Mouse (Mus musculus): ENCODE data around the gene Wdr47. TPM values are rescaled to one million over a fixed set of nuclear protein-coding genes. Genes with fewer than 3 reads are reported as not detected.
"Not testable (repeated sequence)": the region's sequence is repeated elsewhere in the genome, so short reads cannot be mapped to it uniquely, and the experiment has no call there.

Wdr47 gene
- total and polyA plus RNA-seq, 3 experiments = 2.5 to 3.8 TPM; not detected in 1

GRCm38 (mm10) chr3:108563309-108563708, 27.8 kb upstream of the Wdr47 start (continued):
- TF ChIP-seq MYC (IDR thresholded peaks at IDR 0.05; ENCODE audit: low read depth, low read length) = no peak; the same call in 1 of the 2 replicates
- no peak for TF ChIP-seq E2F4 (IDR thresholded peaks at IDR 0.05; ENCODE audit: borderline replicate concordance, low read depth, low read length)
- peak; percentile 48 for TF ChIP-seq NELFE (IDR thresholded peaks at IDR 0.05; ENCODE audit: low read depth, low read length)

- Histone ChIP-seq H3K4me3 (ENCODE audit: control insufficient read depth in 1 of 2, insufficient read depth in 1 of 2, low read depth in 2 of 2, low read length in 2 of 2) (no peak overlapping the region), H3K27ac (ENCODE audit: control insufficient read depth, low read depth, low read length) (no peak overlapping the region), H3K9ac (ENCODE audit: control insufficient read depth, low read depth, low read length, poor library complexity, severe bottlenecking) (no peak overlapping the region), H3K9me3 (replicated peaks; ENCODE audit: insufficient read depth, low read length) (no peaks in the 10 kb centered on the region), H3K79me2 (ENCODE audit: control insufficient read depth, insufficient read depth, low read length, poor library complexity) (peaks cover 1% of the 10 kb centered on the region), H3K36me3 (ENCODE audit: control insufficient read depth in 1 of 2, insufficient read depth in 2 of 2, low read length in 2 of 2) (peaks cover 0 to 10% of the 10 kb centered on the region in 2 experiments; a peak in 2 of 4 replicates), H3K4me1 (ENCODE audit: control insufficient read depth in 1 of 2, insufficient read depth in 2 of 2, low read length in 2 of 2) (peaks cover 6 to 8% of the 10 kb centered on the region in 2 experiments; a peak in 3 of 4 replicates), H3K27me3 (ENCODE audit: control insufficient read depth in 1 of 2, insufficient read depth in 2 of 2, low read length in 2 of 2) (peaks cover 3 to 4% of the 10 kb centered on the region in 2 experiments; a peak in 3 of 4 replicates)
- TF ChIP-seq MAFK (IDR thresholded peaks at IDR 0.05; ENCODE audit: borderline replicate concordance, low read depth, low read length) (no peak), USF2 (IDR thresholded peaks at IDR 0.05; ENCODE audit: borderline replicate concordance in 1 of 2, insufficient read depth in 1 of 2, low read depth in 1 of 2, low read length in 2 of 2) (no peak), SMC3 (IDR thresholded peaks at IDR 0.05; ENCODE audit: low read depth, low read length) (no peak), MXI1 (IDR thresholded peaks at IDR 0.05; ENCODE audit: low read depth, low read length) (no peak), GATA1 (IDR thresholded peaks at IDR 0.05; ENCODE audit: low read depth, low read length) (no peak), TAL1 (IDR thresholded peaks at IDR 0.05; ENCODE audit: low read length) (no peak), TBP (IDR thresholded peaks at IDR 0.05; ENCODE audit: low read depth, low read length) (no peak), ZMIZ1 (IDR thresholded peaks at IDR 0.05; ENCODE audit: low read depth, low read length) (no peak)
- DNase-seq (ENCODE audit: low read depth, low spot score) = no peak
These were observed 22.8 kb upstream of the Wdr47 start for GRCm38 (mm10) chr3:108567990-108568877.

GRCm38 (mm10) chr3:108569636-108570035, 21.4 kb upstream of the Wdr47 start:
- H3K36me3 ChIP-seq (ENCODE audit: control insufficient read depth in 1 of 2, insufficient read depth in 2 of 2, low read length in 2 of 2); DNase-seq (ENCODE audit: low read depth, low spot score); H3K27ac ChIP-seq (ENCODE audit: control insufficient read depth, low read depth, low read length); H3K79me2 ChIP-seq (ENCODE audit: control insufficient read depth, insufficient read depth, low read length, poor library complexity); H3K9ac ChIP-seq (ENCODE audit: control insufficient read depth, low read depth, low read length, poor library complexity, severe bottlenecking); H3K9me3 ChIP-seq (replicated peaks; ENCODE audit: insufficient read depth, low read length); H3K27me3 ChIP-seq (ENCODE audit: control insufficient read depth in 1 of 2, insufficient read depth in 2 of 2, low read length in 2 of 2); H3K4me1 ChIP-seq (ENCODE audit: control insufficient read depth in 1 of 2, insufficient read depth in 2 of 2, low read length in 2 of 2); H3K4me3 ChIP-seq (ENCODE audit: control insufficient read depth in 1 of 2, insufficient read depth in 1 of 2, low read depth in 2 of 2, low read length in 2 of 2): not testable (repeated sequence)
- TF ChIP-seq TBP (IDR thresholded peaks at IDR 0.05; ENCODE audit: low read depth, low read length) = peak; percentile 53; the same call in 1 of the 2 replicates

Measured in MEL (cell line).